Mouse (Mus musculus) embryonic facial prominence, embryonic 15.5 days (tissue): Measurements from ENCODE around the gene Rbm20. TPM values are rescaled to one million over a fixed set of nuclear protein-coding genes. Genes with fewer than 3 reads are reported as not detected.

ENCODE experiments used
- ATAC-seq: fragments of 200-750 bp; cut with Nextera tagmentation; 2 replicates; pipeline ENCODE4 v1.8.0; 2017; ENCODE audit warnings: low read depth, moderate TSS enrichment; ENCODE audit not compliant: insufficient number of reproducible peaks, low FRiP score, low TSS enrichment
- H3K27ac ChIP-seq: fragments of 300-500 bp; sonication (generic); replicated peaks from 2 replicates; pipeline ENCODE4 v1.5.1; 2015; ENCODE audit warnings: mild to moderate bottlenecking, inconsistent platforms
- H3K27me3 ChIP-seq: fragments of 300-500 bp; sonication (generic); 2 replicates; pipeline ENCODE4 v1.6.1; 2015; ENCODE audit warnings: inconsistent platforms
- H3K36me3 ChIP-seq: fragments of 300-500 bp; sonication (generic); 2 replicates; pipeline ENCODE4 v1.6.1; 2015; ENCODE audit warnings: mild to moderate bottlenecking, inconsistent platforms
- H3K4me1 ChIP-seq: fragments of 300-500 bp; sonication (generic); 2 replicates; pipeline ENCODE4 v1.6.1; 2015; ENCODE audit warnings: inconsistent platforms
- H3K4me2 ChIP-seq: fragments of 300-500 bp; sonication (generic); replicated peaks from 2 replicates; pipeline ENCODE4 v1.6.1; 2015; ENCODE audit warnings: mild to moderate bottlenecking, inconsistent platforms
- H3K4me3 ChIP-seq: fragments of 300-500 bp; sonication (generic); replicated peaks from 2 replicates; pipeline ENCODE4 v1.5.1; 2015; ENCODE audit warnings: mild to moderate bottlenecking, inconsistent platforms
- H3K9ac ChIP-seq: fragments of 300-500 bp; sonication (generic); 2 replicates; pipeline ENCODE4 v1.6.1; 2015; ENCODE audit warnings: inconsistent platforms
- H3K9me3 ChIP-seq: fragments of 300-500 bp; sonication (generic); replicated peaks from 2 replicates; pipeline ENCODE4 v1.6.1; 2016; ENCODE audit warnings: inconsistent platforms
- WGBS: fragments of 180-500 bp; shearing (Covaris S2); methylation state at CpG from one replicate; pipeline ENCODE4 v1.1.7; 2015; 5-methylcytosine and 5-hydroxymethylcytosine counted together
- polyA plus RNA-seq: library from polyadenylated mRNA; unstranded; fragments of >200 nt; fragmentation: Nextera tagmentation; extraction: Ambion mirVana; gene quantifications from 2 replicates; pipeline ENCODE4 v1.2.1, GENCODE M21; 2015

Rbm20 gene
- polyA plus RNA-seq, 1 experiment from 2014 or later = 5.5 TPM

DNA sequence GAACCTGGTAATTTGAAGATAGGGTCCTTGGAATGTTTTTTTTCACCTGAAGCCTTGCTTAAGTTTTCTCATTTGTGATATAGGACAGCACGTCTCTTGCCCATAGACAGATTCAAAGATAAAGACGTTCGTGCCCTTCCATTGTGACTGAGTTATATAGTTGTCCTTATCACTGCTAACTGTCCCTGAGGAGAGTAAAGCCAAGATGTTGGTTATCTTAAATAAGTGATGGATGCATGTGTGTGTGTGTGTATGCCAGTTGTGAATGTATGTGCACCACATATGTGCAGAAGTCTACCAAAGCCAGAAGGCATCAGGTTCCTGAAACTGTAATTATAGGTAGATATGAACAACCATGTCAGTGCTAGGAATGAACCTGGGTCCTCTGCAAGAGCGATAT is 102.7 kb downstream of the Rbm20 start:
- Histone ChIP-seq H3K9me3 (no peaks in the 10 kb centered on the region), H3K36me3 (no peaks in the 10 kb centered on the region), H3K4me2 (no peak overlapping the region), H3K4me1 (no peaks in the 10 kb centered on the region; the same call in 1 of the 2 replicates), H3K27me3 (no peaks in the 10 kb centered on the region), H3K9ac (no peak overlapping the region), H3K27ac (no peak overlapping the region), H3K4me3 (no peak overlapping the region)
- 90% methylated on average over 4 of the region's 4 CpGs for WGBS
- ATAC-seq = no peak

DNA sequence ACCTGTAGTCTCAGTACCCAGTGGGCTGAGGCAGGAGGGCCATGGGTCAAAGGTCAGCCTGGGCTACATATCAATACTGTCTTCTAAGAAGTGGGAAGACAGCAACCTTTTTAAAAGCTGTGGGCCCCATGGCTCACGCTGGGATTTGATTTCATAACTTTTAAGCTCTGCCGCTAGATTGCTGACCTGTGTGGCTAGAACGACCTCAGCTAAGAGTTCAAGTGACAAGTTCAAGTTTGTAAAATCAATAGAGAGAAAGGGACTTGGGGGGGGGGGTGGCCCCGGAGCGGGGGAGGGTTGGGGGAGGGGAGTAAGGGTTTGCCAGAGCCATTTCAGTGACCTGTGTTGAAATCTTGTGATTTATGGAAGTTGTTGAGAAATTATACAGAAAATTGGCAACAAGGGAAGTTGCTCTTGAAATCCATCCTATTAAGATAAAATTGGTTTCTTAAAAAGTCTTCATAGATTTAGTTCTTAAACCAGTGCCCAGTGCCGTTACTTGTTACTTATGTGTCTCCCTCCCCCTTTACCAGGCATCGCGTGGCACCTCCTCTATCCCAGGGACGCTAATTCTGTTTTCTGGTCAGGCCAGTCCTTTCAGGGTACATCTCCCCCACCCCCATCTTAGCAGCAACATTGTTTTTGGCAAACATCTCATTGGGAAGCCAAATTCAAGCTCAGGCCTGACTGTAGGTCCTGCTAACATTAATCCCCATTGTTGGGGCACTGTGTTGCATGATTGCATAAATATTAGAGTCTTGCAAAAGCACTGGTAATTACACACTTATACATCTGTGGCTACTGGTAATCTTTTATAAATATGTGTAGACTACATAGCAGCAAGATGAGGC is 103.9 kb downstream of the Rbm20 start:
- no peak overlapping the region for H3K9ac ChIP-seq
- H3K4me1 ChIP-seq = peaks cover under 1% of the 10 kb centered on the region
- no peak for ATAC-seq
- no peaks in the 10 kb centered on the region for H3K27me3 ChIP-seq
- no peaks in the 10 kb centered on the region for H3K9me3 ChIP-seq
- H3K36me3 ChIP-seq = no peaks in the 10 kb centered on the region
- no peak overlapping the region for H3K4me2 ChIP-seq
- WGBS = 68% methylated on average over 9 of the region's 9 CpGs
- no peak overlapping the region for H3K27ac ChIP-seq
- H3K4me3 ChIP-seq = no peak overlapping the region

DNA sequence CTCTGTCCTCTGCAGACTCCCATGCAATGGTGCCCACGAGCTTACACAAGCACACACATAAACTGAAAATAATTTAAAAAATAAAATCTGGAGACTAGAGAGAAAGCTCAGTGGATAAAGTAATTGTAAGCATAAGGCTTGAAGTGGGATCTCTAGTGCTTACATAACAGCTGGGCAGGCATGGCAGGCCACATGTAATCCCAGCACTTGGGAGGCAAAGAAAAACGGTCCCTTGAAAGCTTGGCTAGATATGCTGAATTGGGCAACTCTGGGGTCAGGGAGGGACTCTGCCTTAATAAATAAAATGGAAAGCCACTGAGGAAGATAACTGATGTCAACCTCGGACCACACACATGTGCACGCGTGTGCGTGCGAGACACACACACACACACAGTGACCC is 104.7 kb downstream of the Rbm20 start:
- H3K27me3 ChIP-seq = no peaks in the 10 kb centered on the region
- no peak overlapping the region for H3K9ac ChIP-seq
- no peak overlapping the region for H3K4me3 ChIP-seq
- peaks cover 9% of the 10 kb centered on the region for H3K4me1 ChIP-seq
- no peaks in the 10 kb centered on the region for H3K36me3 ChIP-seq
- WGBS = 81% methylated on average over 7 of the region's 7 CpGs
- no peak for ATAC-seq
- H3K27ac ChIP-seq = 0 out of 2 replicates have a peak overlapping the region, but pooled peaks have one; percentile 4
- no peaks in the 10 kb centered on the region for H3K9me3 ChIP-seq
- no peak overlapping the region for H3K4me2 ChIP-seq

DNA sequence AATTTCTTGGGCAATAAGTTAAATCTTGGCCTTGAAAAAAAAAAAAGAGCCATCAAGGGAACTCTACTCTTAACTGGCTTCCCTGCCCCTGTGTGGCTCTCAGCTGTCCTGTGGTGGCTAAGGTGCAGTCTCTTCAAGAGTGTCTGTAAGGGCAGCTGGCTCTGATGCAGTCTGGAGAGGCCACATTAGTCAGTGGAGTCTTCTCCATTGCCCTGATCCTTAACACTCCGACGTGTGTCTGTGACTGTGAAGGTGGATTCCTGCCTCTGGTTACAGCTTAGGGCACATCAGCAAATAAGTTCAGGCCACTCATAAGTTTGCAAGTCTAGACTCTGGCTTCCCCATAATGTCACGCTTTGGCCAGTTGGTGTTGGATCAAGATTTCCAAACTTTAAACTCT is 108.2 kb downstream of the Rbm20 start:
- ATAC-seq = no peak
- Histone ChIP-seq H3K4me2 (no peak overlapping the region), H3K9me3 (no peaks in the 10 kb centered on the region), H3K4me3 (no peak overlapping the region), H3K4me1 (peaks cover 18% of the 10 kb centered on the region), H3K9ac (no peak overlapping the region), H3K27ac (no peak overlapping the region), H3K27me3 (no peaks in the 10 kb centered on the region), H3K36me3 (no peaks in the 10 kb centered on the region)
- 93% methylated on average over 3 of the region's 3 CpGs for WGBS

DNA sequence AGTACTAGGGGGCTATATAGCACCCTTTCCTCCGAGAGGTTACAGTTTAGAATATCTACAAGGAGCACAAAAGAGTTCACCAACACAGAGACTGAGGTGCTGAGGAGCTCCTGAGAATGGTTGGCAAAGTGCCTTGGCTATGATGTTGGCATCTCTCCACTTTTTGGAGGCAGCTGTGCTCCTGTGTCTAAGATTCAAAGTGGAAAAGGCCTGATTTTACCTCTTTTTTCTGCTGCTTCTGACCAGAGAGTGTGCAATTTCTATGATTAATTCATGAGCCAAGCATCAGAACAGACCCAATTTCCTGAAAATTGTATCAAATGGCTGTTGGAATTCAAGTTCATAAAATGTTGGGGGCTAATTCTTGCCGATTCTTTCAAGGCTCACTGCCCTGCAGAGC is 109.1 kb downstream of the Rbm20 start:
- H3K9me3 ChIP-seq = no peaks in the 10 kb centered on the region
- H3K4me3 ChIP-seq = no peak overlapping the region
- H3K9ac ChIP-seq = no peak overlapping the region
- ATAC-seq = no peak
- no peak overlapping the region for H3K4me2 ChIP-seq
- peaks cover 18% of the 10 kb centered on the region for H3K4me1 ChIP-seq
- H3K27ac ChIP-seq = peak overlapping the region; percentile 60
- WGBS = 37% methylated on average over 2 of the region's 2 CpGs
- H3K27me3 ChIP-seq = no peaks in the 10 kb centered on the region
- no peaks in the 10 kb centered on the region for H3K36me3 ChIP-seq

DNA sequence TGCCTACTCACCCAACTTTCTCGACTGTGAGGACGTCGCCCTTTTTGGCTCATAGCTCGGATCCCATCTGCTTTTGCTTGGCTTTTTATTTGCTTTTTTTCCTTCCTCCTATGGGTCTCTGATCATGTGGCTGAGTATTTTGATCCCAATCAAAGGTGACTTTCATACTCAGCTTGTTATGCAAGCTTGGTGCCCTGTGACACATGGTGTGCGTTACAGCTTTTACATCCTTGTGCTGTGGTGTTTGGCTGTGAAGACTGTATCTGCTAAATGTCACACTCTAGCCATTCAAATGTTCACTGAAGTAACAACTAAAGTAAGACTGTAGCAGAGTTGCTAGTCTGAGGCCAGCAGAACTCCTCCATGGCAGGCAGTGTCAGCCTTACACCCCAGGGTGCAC is 109.7 kb downstream of the Rbm20 start:
- Histone ChIP-seq H3K9ac (no peak overlapping the region), H3K9me3 (no peaks in the 10 kb centered on the region), H3K4me3 (no peak overlapping the region), H3K4me2 (no peak overlapping the region), H3K27me3 (no peaks in the 10 kb centered on the region), H3K4me1 (peaks cover 23% of the 10 kb centered on the region), H3K36me3 (no peaks in the 10 kb centered on the region), H3K27ac (peak overlapping the region; percentile 60; the same call in 1 of the 2 replicates)
- no peak for ATAC-seq
- 27% methylated on average over 5 of the region's 5 CpGs for WGBS

DNA sequence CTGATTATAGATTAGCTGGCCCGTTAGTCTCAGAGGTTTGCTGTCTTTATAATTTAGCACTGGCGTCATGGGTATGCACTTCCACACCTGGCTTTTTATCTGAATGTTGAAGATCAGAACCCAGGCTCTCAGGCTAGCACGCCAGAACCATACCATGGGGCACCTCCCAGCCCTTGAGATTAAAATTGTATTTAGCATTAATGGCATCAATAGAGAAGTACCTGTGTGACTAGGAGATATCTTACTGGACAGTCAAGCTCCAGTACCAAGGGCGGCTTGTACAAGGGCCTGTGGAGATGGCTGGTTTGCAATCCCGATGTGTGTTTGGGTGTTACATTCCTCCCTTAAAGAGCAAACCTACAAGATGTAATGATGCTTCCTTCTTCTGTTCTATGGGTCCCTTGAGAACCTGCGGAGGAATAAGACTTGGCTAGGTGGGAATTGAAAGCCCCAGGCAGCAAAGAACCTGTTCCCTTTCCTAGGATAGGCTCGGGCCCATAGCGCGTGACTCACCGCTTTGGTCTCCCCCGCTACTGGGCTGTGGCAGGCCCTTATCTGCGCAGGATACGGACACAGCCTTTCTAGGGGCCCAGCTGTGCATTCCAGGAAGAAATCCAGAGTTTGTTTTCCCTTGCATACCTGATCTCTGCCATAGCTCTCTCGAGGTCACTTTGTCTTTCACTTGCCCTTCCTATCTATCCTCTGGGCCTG is 111.7 kb downstream of the Rbm20 start:
- Histone ChIP-seq H3K9me3 (no peaks in the 10 kb centered on the region), H3K27ac (no peak overlapping the region), H3K4me1 (peaks cover 41% of the 10 kb centered on the region), H3K4me2 (no peak overlapping the region), H3K4me3 (no peak overlapping the region), H3K27me3 (no peaks in the 10 kb centered on the region), H3K9ac (no peak overlapping the region), H3K36me3 (no peaks in the 10 kb centered on the region)
- WGBS = 79% methylated on average over 14 of the region's 14 CpGs
- ATAC-seq = no peak

DNA sequence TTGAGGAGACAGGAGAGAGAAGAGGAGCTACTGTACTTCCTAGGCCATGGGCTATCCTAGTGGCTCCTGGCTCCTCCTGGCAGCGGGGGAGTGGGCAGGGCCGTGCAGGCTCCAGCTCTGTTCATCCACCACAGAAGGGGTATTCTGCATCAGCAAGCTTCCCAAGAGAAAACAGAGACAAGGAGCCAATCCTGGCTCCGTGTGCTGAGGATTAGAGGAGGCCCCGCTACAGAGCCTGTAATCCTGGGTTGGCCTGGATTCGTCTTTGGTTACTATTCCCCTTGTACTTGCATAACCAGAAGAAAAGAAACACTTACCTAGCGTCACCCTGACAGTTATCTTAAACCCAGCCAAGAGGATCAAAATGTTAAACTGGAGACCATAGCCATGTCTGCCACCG is 112.5 kb downstream of the Rbm20 start:
- H3K27me3 ChIP-seq = no peaks in the 10 kb centered on the region
- H3K4me2 ChIP-seq = no peak overlapping the region
- no peaks in the 10 kb centered on the region for H3K9me3 ChIP-seq
- no peak overlapping the region for H3K27ac ChIP-seq
- no peak for ATAC-seq
- H3K9ac ChIP-seq = no peak overlapping the region
- H3K4me1 ChIP-seq = peaks cover 49% of the 10 kb centered on the region
- WGBS = 66% methylated on average over 7 of the region's 7 CpGs
- H3K4me3 ChIP-seq = no peak overlapping the region
- H3K36me3 ChIP-seq = no peaks in the 10 kb centered on the region

DNA sequence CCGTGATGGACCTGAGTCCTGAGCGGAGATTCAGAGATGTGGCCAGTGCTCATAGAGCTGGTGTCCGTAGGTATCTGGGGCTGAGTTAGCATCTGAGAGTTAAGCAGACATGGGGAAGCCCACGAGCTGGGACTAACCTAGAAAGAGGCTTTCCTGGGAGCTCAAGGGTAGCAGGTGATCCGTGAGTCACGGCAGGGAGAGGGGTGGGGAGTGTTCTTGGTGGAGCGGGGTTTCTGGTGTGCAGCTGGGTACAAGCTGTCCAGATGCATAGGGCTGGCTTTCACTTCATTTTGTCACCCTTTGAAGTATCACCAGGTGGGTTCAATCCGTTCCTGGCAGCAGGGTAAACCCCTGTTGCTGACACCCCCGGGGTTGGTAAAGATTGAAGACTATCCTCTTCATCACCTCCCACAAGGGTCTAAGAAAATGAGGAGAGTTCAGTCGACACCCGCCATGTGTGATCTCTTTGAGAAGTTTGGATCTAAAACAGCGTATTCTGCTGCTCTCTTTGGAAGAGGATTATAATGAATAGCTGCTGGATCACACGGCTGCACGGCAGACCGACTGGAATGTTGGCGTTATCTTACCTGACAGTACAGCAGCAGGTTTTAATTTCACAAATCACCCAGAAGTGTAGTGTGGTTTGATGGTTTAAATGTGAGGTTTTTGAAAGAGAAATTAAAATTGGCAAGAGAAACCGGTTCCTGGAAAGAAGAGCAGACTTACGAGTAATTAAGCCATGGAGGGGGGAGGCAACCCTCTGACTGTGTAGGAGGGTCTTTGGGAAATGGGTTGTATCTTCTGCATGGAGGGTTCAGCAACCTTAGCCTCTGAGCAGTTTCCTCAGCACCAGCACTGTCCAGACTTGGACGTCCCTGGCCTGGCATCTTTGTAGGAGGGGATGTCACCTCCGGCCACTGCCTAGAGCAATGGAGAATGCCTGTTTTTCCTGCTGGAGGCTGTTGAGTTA is 114.9 kb downstream of the Rbm20 start:
- H3K4me3 ChIP-seq = 0 out of 2 replicates have a peak overlapping the region, but pooled peaks have one; percentile 4
- peak overlapping the region; percentile 34 for H3K4me2 ChIP-seq
- 30% methylated on average over 20 of the region's 20 CpGs for WGBS
- no peaks in the 10 kb centered on the region for H3K36me3 ChIP-seq
- H3K27ac ChIP-seq = peak overlapping the region; percentile 69
- peaks cover 48% of the 10 kb centered on the region for H3K4me1 ChIP-seq
- H3K27me3 ChIP-seq = no peaks in the 10 kb centered on the region
- ATAC-seq = 0 out of 2 replicates have a peak, but pooled peaks have one; percentile 54
- H3K9ac ChIP-seq = no peak overlapping the region
- no peaks in the 10 kb centered on the region for H3K9me3 ChIP-seq

DNA sequence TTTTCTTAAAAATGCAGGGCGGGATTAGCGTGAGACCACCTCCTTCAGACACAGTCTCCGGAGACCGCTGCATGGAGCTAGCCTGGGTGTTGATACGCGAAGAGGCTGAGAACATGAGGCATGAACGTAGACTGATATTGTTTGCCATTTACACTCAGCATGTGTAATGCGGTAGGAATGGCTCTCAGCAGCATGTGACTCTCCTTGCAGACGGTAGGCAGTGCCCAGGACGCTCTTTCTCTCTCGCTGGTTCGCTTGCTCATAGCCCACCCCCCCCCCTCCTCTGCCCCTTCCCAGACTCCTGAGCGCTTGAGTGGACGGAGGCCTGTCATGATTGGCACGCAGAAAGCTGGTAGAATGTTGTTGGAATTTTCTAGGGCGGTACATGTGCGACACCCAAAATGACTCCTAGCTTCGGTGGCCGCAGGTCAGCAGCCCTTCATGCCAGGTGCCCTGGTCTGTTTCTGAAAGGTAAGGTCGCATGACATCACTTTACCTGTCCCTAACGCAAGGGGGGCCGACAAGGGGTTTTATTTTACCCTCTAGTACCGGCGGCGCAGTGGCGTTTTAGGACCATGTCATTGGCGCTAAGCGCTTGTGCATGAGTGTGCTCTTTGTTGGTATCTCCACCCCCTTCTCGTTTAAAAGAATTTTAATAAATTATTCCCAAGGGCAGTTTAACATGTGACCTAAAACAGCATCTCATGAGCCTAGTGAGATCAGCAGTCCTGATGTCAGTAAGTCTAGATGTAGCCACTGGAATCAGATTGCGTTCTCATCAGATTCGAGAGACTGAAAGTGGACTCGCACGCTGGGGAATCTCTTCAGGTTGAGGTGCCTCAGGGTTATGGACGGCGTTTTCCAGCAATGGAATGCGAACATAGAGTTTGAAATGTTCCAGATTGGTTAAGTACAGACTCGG is 116.1 kb downstream of the Rbm20 start:
- no peaks in the 10 kb centered on the region for H3K27me3 ChIP-seq
- ATAC-seq = no peak
- 72% methylated on average over 37 of the region's 37 CpGs for WGBS
- H3K4me3 ChIP-seq = no peak overlapping the region
- no peak overlapping the region for H3K9ac ChIP-seq
- no peak overlapping the region; the same call in 1 of the 2 replicates for H3K27ac ChIP-seq
- peaks cover 44% of the 10 kb centered on the region for H3K4me1 ChIP-seq
- no peaks in the 10 kb centered on the region for H3K36me3 ChIP-seq
- no peaks in the 10 kb centered on the region for H3K9me3 ChIP-seq
- no peak overlapping the region for H3K4me2 ChIP-seq
